Mouse (Mus musculus) megakaryocyte-erythroid progenitor cell, adult 5-6 weeks (primary cell): Measurements from ENCODE around the gene Slc35d1. TPM values are rescaled to one million over a fixed set of nuclear protein-coding genes. Genes with fewer than 3 reads are reported as not detected.

ENCODE experiments used
- ATAC-seq: replicated peaks from 2 replicates; pipeline ENCODE4 v1.8.0; 2016; ENCODE audit warnings: mild to moderate bottlenecking, inconsistent platforms; ENCODE audit not compliant: severe bottlenecking, poor library complexity, low FRiP score, low TSS enrichment
- total RNA-seq, 2 experiments: library from RNA; stranded (forward) in 1 of 2; stranded (reverse) in 1 of 2; fragments of 200-1000, 215-1000 nt in 1 of 2; fragments of >200 nt in 1 of 2; fragmentation: Nextera tagmentation in 1 of 2; gene quantifications; 2 replicates each; pipeline ENCODE4 v1.2.3; 2014 to 2017

The Slc35d1 gene
- total RNA-seq (2014; fragmentation: Nextera tagmentation) (18.5 and 21.5 TPM in 2 replicates), total RNA-seq (2017) (6.6 and 10.6 TPM in 2 replicates)

DNA sequence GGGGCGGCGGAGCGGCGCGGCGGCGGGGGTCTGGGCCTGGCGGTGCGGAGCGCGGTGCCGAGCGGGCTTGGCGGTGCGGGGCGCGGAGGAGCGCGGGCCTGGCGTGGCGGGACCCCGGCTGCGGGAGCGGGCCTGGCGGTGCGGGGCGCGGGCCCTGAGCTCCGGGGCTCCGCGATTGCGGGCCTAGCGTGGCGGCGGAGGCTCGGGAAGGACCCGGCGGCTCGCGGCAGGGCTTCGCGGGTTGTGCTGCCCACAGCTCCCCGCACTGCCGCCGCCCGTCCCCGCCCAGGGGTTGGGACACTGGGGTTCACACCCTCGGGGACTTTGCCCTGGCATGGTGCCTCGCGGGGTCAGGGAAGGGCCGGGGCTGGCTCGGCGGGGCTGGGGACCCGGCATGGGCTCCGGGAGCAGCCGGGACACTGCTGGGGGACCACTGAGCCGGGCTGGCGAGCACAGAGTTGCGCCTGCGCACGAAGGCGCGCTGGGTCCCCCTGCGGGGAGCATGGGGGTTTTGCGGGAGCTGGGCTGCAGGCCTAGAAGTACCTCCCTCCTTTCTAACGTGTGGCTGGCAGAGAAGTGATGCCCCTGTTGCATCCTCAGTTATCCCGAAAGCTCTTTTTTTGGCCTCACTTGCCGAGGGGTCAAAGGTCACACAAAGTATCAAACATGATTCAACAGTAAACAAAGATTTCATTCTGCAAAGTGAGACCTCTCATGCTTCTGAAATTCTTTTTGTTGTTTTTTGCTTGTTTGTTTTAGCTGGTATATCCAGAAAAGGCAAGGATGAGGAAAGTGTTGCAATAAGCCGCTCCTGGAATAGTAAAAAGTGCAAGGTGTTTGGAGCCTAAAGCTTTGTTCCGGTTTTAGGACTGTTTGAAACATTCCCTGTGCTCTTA lies at the start of gene Slc35d1:
TSS of gene Slc35d1 (minus strand) at position 240 of the 896 bp plus-strand sequence.
- peak; percentile 90 for ATAC-seq

GRCm38 (mm10) chr4:103263812-103264396 lies 48.9 kb upstream of the Slc35d1 start:
- ATAC-seq: peak; percentile 68

GRCm38 (mm10) chr4:103263378-103263777 lies 48.4 kb upstream of the Slc35d1 start:
- no peak for ATAC-seq

- no peak for ATAC-seq
Observed at GRCm38 (mm10) chr4:103258817-103259216, 43.9 kb upstream of the Slc35d1 start.

GRCm38 (mm10) chr4:103253846-103254245 lies 38.9 kb upstream of the Slc35d1 start:
- peak; percentile 99 for ATAC-seq

DNA sequence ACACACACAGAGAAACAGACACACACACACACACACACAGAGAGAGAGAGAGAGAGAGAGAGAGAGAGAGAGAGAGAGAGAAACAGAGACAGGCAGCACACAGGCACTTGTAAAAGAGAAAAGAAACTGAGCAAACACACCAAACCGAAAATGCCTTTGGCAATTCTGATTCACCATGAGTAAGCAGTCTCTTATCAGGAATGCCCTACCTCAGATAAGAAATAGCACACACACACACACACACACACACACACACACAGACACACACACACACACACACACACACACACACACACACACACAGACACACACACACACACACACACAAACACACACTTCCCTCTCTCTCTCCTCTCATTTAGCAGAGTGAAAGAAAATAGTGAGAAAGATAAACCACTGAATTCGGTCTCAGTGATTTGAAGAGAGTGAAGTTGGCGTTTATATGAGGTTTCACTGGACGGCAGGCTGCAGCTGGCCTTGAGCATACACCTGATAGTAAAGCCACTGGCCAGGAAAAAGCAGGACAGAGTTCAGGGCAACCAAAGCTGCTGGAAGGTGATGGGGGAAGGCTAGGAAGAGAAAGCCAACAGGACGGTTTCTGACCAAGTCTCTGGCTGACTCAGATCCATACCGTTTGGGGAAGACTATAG lies 34.6 kb upstream of the Slc35d1 start:
- no peak for ATAC-seq

DNA sequence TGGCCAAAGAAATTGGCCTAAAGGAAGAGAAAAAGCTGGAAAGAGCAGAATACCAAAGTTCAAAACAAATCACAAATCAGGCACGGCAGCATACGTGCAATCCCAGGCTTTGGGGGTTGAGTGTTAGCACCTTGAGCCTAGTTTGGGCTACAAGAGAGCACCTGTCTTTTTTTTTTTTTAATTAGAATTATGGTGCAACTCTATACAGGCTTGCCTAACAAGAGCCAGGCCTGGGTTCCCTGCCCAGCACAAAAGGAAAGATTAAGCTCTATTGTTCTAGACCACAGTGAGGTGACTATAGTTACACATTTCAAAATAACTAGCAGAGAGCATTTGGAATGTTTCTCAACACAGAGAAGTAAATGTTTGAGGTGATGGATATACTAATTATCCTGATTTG lies 32.8 kb upstream of the Slc35d1 start:
- no peak for ATAC-seq

- no peak for ATAC-seq
Observed at GRCm38 (mm10) chr4:103247249-103247648, 32.3 kb upstream of the Slc35d1 start.

DNA sequence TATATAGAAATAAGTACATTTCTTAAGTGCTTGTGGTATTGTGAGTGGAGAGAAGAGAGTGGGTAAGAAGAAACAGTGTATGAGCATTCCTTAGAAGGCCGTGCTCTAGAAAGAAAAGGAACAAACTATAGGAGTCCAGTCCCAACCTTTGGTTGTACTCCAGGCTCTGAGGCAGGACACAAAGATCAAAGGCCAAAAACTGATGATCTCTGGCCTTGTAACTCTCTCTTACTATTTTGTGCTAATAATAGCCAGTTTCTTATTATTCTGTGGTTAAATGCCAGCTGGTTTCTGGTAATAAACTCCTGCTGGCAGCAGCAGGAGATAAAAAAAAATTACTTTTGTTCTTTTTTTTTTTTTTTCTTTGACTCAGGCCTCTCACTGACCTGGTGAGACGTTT lies 17.2 kb upstream of the Slc35d1 start:
- no peak for ATAC-seq

DNA sequence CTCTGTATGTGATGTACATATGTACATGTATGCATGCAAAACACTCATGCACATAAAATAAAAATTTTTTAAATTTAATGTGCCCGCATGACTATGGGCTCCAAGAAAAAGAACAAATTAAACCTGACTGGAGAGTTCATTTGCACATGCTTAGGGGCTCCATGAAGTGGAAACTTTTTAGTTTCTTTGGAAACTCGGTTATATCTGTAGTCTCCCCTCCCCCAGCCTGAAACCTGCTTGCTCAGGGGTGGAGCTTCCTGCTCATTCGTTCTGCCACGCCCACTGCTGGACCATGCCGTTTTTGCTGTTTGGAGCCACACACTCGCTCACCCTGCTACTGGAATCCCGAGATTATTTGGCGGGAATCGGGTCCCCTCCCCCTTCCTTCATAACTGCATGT lies 7.9 kb upstream of the Slc35d1 start:
- no peak for ATAC-seq

DNA sequence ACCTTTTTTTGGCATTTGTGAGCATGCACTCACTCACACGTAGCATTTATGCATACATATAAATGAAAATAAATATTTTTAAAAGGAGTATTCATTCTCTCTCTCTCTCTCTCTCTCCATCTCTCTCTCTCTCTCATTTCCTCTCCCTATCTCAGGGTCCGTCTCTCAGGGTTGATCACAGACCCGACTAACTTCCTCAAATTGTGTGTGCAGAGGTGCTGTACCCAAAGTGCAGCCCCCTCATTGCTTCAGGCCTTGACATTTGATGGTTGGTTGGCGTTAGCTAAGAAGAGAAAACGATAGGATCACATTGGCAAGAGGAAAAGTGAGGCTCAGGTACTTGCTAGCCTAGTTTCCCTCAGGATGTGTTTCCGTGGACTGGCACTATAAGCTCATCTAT lies 6.8 kb upstream of the Slc35d1 start:
- no peak for ATAC-seq

DNA sequence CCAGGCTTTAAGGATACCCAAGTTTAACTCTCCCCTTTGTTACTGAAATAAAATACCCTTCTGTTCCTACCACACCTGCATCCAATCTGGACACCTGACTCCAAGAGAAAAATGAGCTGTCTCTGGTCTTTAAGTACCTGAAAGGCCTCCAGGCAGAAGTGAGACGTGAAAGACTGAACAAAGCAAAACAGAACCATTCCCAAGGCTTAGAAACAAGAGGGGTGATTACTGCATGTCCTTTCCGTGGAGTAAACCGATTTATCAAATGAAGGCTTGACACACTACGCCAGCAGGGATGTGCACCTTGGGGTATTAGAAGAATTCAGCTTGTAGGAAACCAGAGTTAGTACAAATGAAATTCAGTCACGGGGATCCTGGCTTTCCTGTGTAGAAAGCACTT lies 4.0 kb upstream of the Slc35d1 start:
- ATAC-seq: no peak

GRCm38 (mm10) chr4:103216046-103216445 lies 1.1 kb upstream of the Slc35d1 start:
- ATAC-seq: no peak

- ATAC-seq: peak; percentile 38
Observed at GRCm38 (mm10) chr4:103214498-103214924, 453 bp downstream of the Slc35d1 start.

DNA sequence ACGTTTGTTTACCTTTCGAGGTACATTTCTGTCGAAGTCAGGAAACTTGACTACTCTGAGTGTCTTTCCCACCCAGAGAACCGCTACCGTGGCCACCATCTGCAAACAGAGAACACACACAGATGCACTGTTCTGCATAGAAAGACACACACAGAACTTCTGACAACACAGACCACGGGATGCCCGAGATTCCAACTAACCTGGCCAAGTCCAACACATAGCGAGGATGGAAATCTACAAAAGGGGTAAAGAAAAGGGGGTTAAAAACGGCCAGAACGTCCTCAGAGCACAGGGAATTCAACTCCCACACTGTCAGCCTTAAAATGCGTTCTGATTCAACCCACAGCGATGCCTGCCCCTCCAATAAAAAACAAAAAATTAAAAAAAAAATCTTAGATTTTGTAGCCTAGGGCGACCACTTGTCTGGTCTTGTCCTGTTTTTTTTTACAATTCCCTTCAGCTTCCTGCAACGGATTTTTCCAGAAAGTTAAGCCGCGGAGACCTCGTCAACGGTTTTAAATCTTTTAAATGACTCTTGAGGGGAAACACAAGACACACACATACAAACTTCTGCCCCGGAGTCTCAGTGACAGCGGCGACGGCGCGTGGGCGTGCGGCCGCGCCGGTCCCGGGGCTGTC lies 986 bp downstream of the Slc35d1 start:
- ATAC-seq: peak; percentile 22

GRCm38 (mm10) chr4:103208553-103208952 lies 6.4 kb downstream of the Slc35d1 start:
- ATAC-seq: no peak

DNA sequence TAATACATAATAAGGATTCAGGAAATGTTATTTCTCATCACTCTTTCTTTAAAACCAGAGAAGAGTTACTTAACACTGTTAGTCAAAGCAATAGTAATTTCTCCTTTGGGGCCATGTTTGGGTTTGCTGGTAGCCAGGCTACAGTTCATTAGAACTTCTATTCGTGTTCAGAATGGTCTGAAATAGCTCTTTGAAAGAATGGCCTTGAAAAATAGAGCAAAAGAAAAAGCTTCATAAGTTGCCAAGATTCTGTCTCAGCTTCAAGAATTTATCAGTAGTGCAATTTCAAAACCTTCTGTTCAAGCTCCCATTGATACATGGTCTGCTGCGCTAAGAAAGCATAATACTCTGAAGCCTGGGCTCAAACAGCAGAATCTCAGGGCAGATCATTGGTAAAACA lies 11.3 kb downstream of the Slc35d1 start:
- ATAC-seq: no peak

DNA sequence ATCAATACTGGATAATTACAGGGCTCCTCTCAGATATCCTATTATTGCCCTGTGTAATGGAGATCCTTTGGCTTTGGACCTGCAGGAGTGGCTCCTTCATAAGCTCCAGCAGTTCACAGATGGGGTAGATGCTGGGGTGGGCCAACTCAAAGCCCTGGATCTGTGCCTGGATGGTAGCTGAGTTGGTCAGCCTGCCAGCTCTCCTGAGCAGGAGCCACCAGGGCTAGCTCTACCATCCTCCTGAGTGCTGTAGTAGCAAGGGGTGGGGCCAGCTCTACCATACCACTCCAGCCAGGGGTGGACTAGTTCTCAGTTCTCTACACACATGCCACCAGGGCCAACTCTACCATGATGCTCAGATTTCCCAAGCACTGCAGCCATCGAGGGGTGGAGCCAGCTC lies 14.9 kb downstream of the Slc35d1 start:
- no peak for ATAC-seq

DNA sequence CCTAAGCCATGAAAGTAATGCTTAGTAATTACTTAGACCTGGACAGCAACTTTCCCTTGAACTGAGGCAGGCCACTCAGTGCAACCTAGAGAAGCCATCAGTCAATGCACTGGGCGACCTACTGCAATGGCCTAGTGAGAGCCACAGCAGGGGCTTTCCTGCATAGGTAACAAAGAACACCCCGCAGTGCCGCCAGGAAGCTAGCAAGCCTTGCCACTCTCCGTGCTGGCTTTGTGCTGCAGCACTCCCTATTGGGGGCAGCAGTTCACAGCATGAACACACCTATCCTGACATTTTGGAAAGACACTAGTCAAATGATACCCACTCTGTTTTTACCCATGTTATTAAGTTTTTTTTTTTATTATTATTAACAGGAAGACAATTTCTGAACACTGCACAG lies 15.9 kb downstream of the Slc35d1 start:
- no peak for ATAC-seq

DNA sequence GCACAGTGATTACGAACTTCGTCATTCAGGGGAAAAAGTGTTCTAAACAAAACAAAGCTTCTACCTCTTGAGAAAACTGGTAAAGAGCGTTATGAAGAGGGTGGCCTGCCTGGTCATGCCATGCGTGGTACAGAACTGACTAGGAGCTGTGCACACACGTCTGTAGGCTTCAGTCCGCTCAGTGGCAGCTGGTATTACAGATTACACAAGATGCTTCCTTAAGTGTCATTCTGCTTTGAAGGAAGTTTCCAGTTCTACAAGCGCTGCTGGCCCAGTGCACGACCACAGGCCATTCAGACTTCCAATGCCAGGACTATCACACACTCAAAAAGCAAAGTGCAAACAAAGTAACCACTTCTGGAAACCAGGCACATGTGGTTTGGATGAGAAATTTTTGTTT lies 17.6 kb downstream of the Slc35d1 start:
- ATAC-seq: no peak
